ENCODE assay signal across 8 mouse cellular contexts in genomic region chr13:21200043-21200999, GRCm38 (mm10). TPM values are rescaled to one million over a fixed set of nuclear protein-coding genes. Genes with fewer than 3 reads are reported as not detected.
A peak's percentile ranks its signal among the peaks of the same experiment; 100 is the strongest.
DNase-seq lines count a peak whose midpoint lies in the region; ATAC-seq and TF ChIP-seq lines count a peak whose summit lies in the region.

No protein-coding gene starts in this region.

- peak; percentile 97 for DNase-seq in c-Kit-positive CD71-positive TER-119-positive erythroid progenitor cells, embryonic 14.5 days (ENCODE audit: low spot score)
- peak; percentile 92 to 94 for DNase-seq in heart, postnatal 14 days
- DNase-seq in layer of hippocampus, adult 11-12 months (ENCODE audit: low spot score) = peak; percentile 95
- peak; percentile 93 to 94 for DNase-seq in lung, adult 18-20 months
- DNase-seq in testis, postnatal 14 days (ENCODE audit: low spot score) = peak; percentile 87

- peaks cover 6% of the 10 kb centered on the region for H3K4me1 ChIP-seq in E14TG2a.4 (replicated peaks; ENCODE audit: low read depth, low read length)
- 0 out of 2 replicates have a peak, but pooled peaks cover 7% of the 10 kb centered on the region for H3K4me1 ChIP-seq in forebrain, embryonic 13.5 days
- peaks cover 6% of the 10 kb centered on the region for H3K4me1 ChIP-seq in neural tube, embryonic 15.5 days

- no peak overlapping the region; the same call in 1 of the 2 replicates for H3K27ac ChIP-seq in forebrain, embryonic 13.5 days
- peak overlapping the region; percentile 86 for H3K27ac ChIP-seq in neural tube, embryonic 15.5 days (replicated peaks)

- peaks cover 8% of the 10 kb centered on the region for H3K36me3 ChIP-seq in E14TG2a.4 (ENCODE audit: insufficient read depth, low read length)
- H3K36me3 ChIP-seq in forebrain, embryonic 13.5 days (ENCODE audit: poor library complexity, severe bottlenecking) = peaks cover 5% of the 10 kb centered on the region; the same call in 1 of the 2 replicates
- no peaks in the 10 kb centered on the region for H3K36me3 ChIP-seq in neural tube, embryonic 15.5 days

- WGBS in forebrain, embryonic 13.5 days = 5% methylated on average over 48 of the region's 48 CpGs
- WGBS in neural tube, embryonic 15.5 days = 5% methylated on average over 48 of the region's 48 CpGs

- H3K27me3 ChIP-seq in E14TG2a.4 (ENCODE audit: insufficient read depth, low read length) = no peaks in the 10 kb centered on the region
- no peaks in the 10 kb centered on the region for H3K27me3 ChIP-seq in forebrain, embryonic 13.5 days
- H3K27me3 ChIP-seq in neural tube, embryonic 15.5 days (replicated peaks) = no peaks in the 10 kb centered on the region

- H3K4me3 ChIP-seq in E14TG2a.4 (replicated peaks; ENCODE audit: low read length) = peak overlapping the region; percentile 92
- peak overlapping the region; percentile 56 for H3K4me3 ChIP-seq in forebrain, embryonic 13.5 days
- H3K4me3 ChIP-seq in neural tube, embryonic 15.5 days (replicated peaks) = peak overlapping the region; percentile 77

- intact Hi-C loops in heart, postnatal 14 days (cut with DNase I) = loop anchor here (2.0 to 5.0 kb wide), 3 partner anchors 28 to 127 kb away; no protein-coding TSS in a partner anchor

- peak; percentile 97 for ATAC-seq in forebrain, embryonic 13.5 days
- peak; percentile 98 for ATAC-seq in neural tube, embryonic 15.5 days (ENCODE audit: low FRiP score)

- peak; percentile 91 for TF ChIP-seq CTCF in E14TG2a.4 (conservative IDR thresholded peaks at IDR 0.05; ENCODE audit: low read length)

- peak overlapping the region; percentile 61 for H3K9ac ChIP-seq in forebrain, embryonic 13.5 days
- peak overlapping the region; percentile 77 for H3K9ac ChIP-seq in neural tube, embryonic 15.5 days (replicated peaks)

- peak overlapping the region; percentile 64 for H3K4me2 ChIP-seq in forebrain, embryonic 13.5 days
- peak overlapping the region; percentile 74 for H3K4me2 ChIP-seq in neural tube, embryonic 15.5 days

- peaks cover 24% of the 10 kb centered on the region for H3K9me3 ChIP-seq in E14TG2a.4 (ENCODE audit: low read length)
- H3K9me3 ChIP-seq in forebrain, embryonic 13.5 days (replicated peaks) = no peaks in the 10 kb centered on the region; the same call in 1 of the 2 replicates
- H3K9me3 ChIP-seq in neural tube, embryonic 15.5 days (replicated peaks) = no peaks in the 10 kb centered on the region

RNA-seq across cellular contexts. Expression of gene Trim27, which starts 21.1 kb away (rescaled TPM):
- polyA plus RNA-seq in forebrain, embryonic 13.5 days (2015; fragmentation: Nextera tagmentation; extraction: Ambion mirVana) = 109 and 114 TPM in 2 replicates
- total RNA-seq in heart, postnatal 14 days (2021) = 10 to 100 TPM; 22.3 to 22.7 TPM
- 76.1 and 94.7 TPM in 2 replicates for polyA plus RNA-seq in neural tube, embryonic 15.5 days (2015; fragmentation: Nextera tagmentation; extraction: Ambion mirVana)

RNA-seq across cellular contexts. Expression of gene Olfr1368, which starts 54.7 kb away (rescaled TPM):
- polyA plus RNA-seq in forebrain, embryonic 13.5 days (2015; fragmentation: Nextera tagmentation; extraction: Ambion mirVana) = not detected in 2 replicates
- total RNA-seq in heart, postnatal 14 days (2021) = not detected
- polyA plus RNA-seq in neural tube, embryonic 15.5 days (2015; fragmentation: Nextera tagmentation; extraction: Ambion mirVana) = not detected in 2 replicates
